Mouse (Mus musculus) heart, embryonic 10.5 days (tissue): ENCODE measurements around the gene Gm20388. TPM values are rescaled to one million over a fixed set of nuclear protein-coding genes. Genes with fewer than 3 reads are reported as not detected.

Experiments
- DNase-seq: peaks from one replicate; pipeline ENCODE4 v3.0.0-alpha.2; 2017; ENCODE audit warnings: low spot score
- H3K27ac ChIP-seq: fragments of 300-500 bp; sonication (generic); 2 replicates; pipeline ENCODE4 v1.5.1; 2016; ENCODE audit warnings: mild to moderate bottlenecking
- H3K27me3 ChIP-seq: fragments of 300-500 bp; sonication (generic); 2 replicates; pipeline ENCODE4 v1.6.1; 2016; ENCODE audit warnings: mild to moderate bottlenecking; ENCODE audit not compliant: poor library complexity, insufficient read depth, severe bottlenecking
- H3K36me3 ChIP-seq: fragments of 300-500 bp; sonication (generic); 2 replicates; pipeline ENCODE4 v1.6.1; 2016; ENCODE audit warnings: mild to moderate bottlenecking, moderate library complexity
- H3K4me1 ChIP-seq: fragments of 300-500 bp; sonication (generic); 2 replicates; pipeline ENCODE4 v1.6.1; 2016; ENCODE audit warnings: mild to moderate bottlenecking
- H3K4me3 ChIP-seq: fragments of 300-500 bp; sonication (generic); 2 replicates; pipeline ENCODE4 v1.5.1; 2016; ENCODE audit warnings: mild to moderate bottlenecking, moderate library complexity
- H3K9me3 ChIP-seq: fragments of 300-500 bp; sonication (generic); 2 replicates; pipeline ENCODE4 v1.6.1; 2016; ENCODE audit warnings: mild to moderate bottlenecking, moderate library complexity
- WGBS: fragments of 180-500 bp; shearing (Covaris S2); methylation state at CpG from one replicate; pipeline ENCODE4 v1.1.7; 2016; 5-methylcytosine and 5-hydroxymethylcytosine counted together
- polyA plus RNA-seq: library from polyadenylated mRNA; unstranded; fragments of >200 nt; fragmentation: Nextera tagmentation; extraction: Ambion mirVana; gene quantifications from 2 replicates; pipeline ENCODE4 v1.2.1, GENCODE M21; 2016

The Gm20388 gene
- polyA plus RNA-seq, 1 experiment from 2014 or later: 4.5 TPM

GRCm38 (mm10) chr8:122330446-122331133 lies 2419.9 kb downstream of the Gm20388 start:
- peak overlapping the region; percentile 85 for H3K27ac ChIP-seq
- WGBS: 58% methylated on average over 12 of the region's 12 CpGs
- DNase-seq: no peak
- H3K4me3 ChIP-seq: no peak overlapping the region
- H3K9me3 ChIP-seq: no peaks in the 10 kb centered on the region
- peaks cover 86% of the 10 kb centered on the region for H3K4me1 ChIP-seq
- H3K36me3 ChIP-seq: peaks cover 69% of the 10 kb centered on the region
- peaks cover 22% of the 10 kb centered on the region for H3K27me3 ChIP-seq

DNA sequence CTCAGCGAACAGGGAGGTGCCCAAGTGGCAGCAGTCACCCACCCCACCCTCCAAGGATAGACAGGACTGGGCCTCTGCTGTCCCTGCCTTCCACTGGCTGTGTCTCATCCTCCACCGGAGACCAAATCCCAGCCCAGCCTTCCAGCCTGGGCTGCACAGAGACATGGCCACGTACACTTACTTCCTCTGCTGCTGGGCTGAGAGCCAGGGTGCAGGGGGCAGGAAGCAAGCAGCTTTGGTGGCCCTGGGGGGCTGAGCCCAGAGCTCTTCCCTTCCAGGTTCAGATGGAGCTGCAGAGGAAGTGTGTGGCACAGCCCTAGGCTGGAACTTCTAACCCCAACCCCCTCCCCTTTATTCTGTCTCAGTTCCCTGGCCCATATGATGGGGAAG lies 2420.5 kb downstream of the Gm20388 start:
- Histone ChIP-seq H3K4me3 (no peak overlapping the region), H3K4me1 (peaks cover 86% of the 10 kb centered on the region), H3K36me3 (peaks cover 74% of the 10 kb centered on the region), H3K27ac (peak overlapping the region; percentile 85), H3K9me3 (no peaks in the 10 kb centered on the region), H3K27me3 (peaks cover 27% of the 10 kb centered on the region)
- WGBS: 62% methylated on average over 3 of the region's 3 CpGs
- no peak for DNase-seq

DNA sequence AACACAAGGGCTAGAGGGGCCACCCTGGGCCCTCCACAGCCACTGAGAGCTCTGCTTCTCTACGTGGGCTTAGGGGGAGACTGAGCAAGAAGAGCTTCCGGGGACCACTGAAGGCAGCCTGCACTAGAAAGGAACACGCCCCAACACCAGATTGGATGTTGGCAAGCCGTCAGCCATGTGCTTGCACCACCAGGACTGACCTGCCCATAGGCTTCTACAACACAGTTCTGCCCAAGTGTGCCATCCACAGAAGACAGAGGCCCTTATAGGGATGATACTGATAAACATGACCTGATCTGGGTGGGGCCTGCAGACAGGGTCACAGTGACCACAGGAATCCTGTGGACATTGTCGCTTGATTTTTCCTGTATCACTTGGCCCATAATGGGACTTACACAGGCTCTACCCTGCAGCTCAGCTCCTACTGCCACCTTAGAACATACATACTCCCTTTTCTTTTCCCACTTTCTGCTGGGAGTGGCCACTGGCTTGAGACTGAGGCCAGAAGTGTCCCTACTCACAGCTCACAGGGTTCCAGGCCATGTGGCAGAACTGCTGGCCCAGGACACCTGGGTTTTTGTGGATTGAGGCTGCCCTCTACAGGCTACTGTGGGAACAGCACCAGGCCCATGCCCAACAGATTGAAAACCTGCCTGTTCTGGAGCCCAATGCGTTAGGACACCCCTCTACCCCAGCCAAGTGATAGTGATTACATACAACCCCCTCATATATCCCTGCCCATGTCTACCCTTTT lies 2422.3 kb downstream of the Gm20388 start:
- peaks cover 45% of the 10 kb centered on the region for H3K27me3 ChIP-seq
- no peaks in the 10 kb centered on the region for H3K9me3 ChIP-seq
- H3K36me3 ChIP-seq: peaks cover 89% of the 10 kb centered on the region
- H3K4me1 ChIP-seq: peaks cover 80% of the 10 kb centered on the region
- no peak for DNase-seq
- peak overlapping the region; percentile 48; the same call in 1 of the 2 replicates for H3K27ac ChIP-seq
- 69% methylated on average over 6 of the region's 6 CpGs for WGBS
- H3K4me3 ChIP-seq: no peak overlapping the region

GRCm38 (mm10) chr8:122333531-122333930 lies 2422.9 kb downstream of the Gm20388 start:
- Histone ChIP-seq H3K36me3 (peaks cover 89% of the 10 kb centered on the region), H3K27me3 (peaks cover 51% of the 10 kb centered on the region), H3K9me3 (no peaks in the 10 kb centered on the region), H3K27ac (0 out of 2 replicates have a peak overlapping the region, but pooled peaks have one; percentile 37), H3K4me1 (peaks cover 77% of the 10 kb centered on the region), H3K4me3 (no peak overlapping the region)
- DNase-seq: no peak
- 88% methylated on average over 7 of the region's 7 CpGs for WGBS

GRCm38 (mm10) chr8:122334791-122335490 lies 2424.3 kb downstream of the Gm20388 start:
- no peak for DNase-seq
- Histone ChIP-seq H3K9me3 (no peaks in the 10 kb centered on the region), H3K4me1 (peaks cover 66% of the 10 kb centered on the region), H3K4me3 (no peak overlapping the region), H3K27me3 (peaks cover 52% of the 10 kb centered on the region), H3K27ac (no peak overlapping the region), H3K36me3 (peaks cover 94% of the 10 kb centered on the region)
- WGBS: 86% methylated on average over 13 of the region's 13 CpGs

- WGBS: 40% methylated on average over 57 of the region's 57 CpGs
- Histone ChIP-seq H3K36me3 (peaks cover 94% of the 10 kb centered on the region), H3K4me1 (peaks cover 58% of the 10 kb centered on the region), H3K4me3 (peak overlapping the region; percentile 58), H3K27ac (peak overlapping the region; percentile 73), H3K27me3 (peaks cover 52% of the 10 kb centered on the region), H3K9me3 (no peaks in the 10 kb centered on the region)
- DNase-seq: no peak
Measured at GRCm38 (mm10) chr8:122335638-122336250, 2425.1 kb downstream of the Gm20388 start.

GRCm38 (mm10) chr8:122336251-122336910 lies 2425.7 kb downstream of the Gm20388 start:
- Histone ChIP-seq H3K4me3 (peak overlapping the region; percentile 58), H3K9me3 (no peaks in the 10 kb centered on the region), H3K27me3 (peaks cover 52% of the 10 kb centered on the region), H3K4me1 (peaks cover 54% of the 10 kb centered on the region), H3K36me3 (peaks cover 89% of the 10 kb centered on the region), H3K27ac (peak overlapping the region; percentile 73)
- no peak for DNase-seq
- WGBS: 23% methylated on average over 80 of the region's 81 CpGs

DNA sequence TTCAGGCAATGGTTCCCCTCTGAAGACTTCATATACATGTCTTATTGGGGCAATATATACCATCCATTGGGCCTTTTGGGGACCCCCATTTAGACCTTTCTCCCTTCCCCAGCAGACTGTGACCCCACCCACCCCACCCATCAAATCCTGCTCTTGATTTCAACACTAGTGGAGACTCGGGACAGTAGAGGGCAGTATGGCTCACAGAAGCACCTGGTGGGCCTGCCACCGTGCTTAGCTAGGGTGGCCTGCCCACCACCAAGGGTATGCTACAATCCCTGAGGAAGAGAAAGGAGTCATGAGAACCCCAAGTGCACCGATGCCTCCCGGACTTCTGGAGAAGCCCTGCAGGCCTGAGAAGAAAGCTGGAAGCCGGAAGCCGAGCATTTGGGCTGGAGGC lies 2428.2 kb downstream of the Gm20388 start:
- 66% methylated on average over 6 of the region's 6 CpGs for WGBS
- DNase-seq: no peak
- H3K27me3 ChIP-seq: peaks cover 47% of the 10 kb centered on the region
- peaks cover 55% of the 10 kb centered on the region for H3K4me1 ChIP-seq
- H3K36me3 ChIP-seq: peaks cover 67% of the 10 kb centered on the region
- H3K9me3 ChIP-seq: no peaks in the 10 kb centered on the region
- no peak overlapping the region for H3K27ac ChIP-seq
- no peak overlapping the region for H3K4me3 ChIP-seq

GRCm38 (mm10) chr8:122340761-122341160 lies 2430.1 kb downstream of the Gm20388 start:
- DNase-seq: no peak
- Histone ChIP-seq H3K36me3 (peaks cover 48% of the 10 kb centered on the region), H3K9me3 (no peaks in the 10 kb centered on the region), H3K4me3 (no peak overlapping the region), H3K27ac (no peak overlapping the region), H3K4me1 (peaks cover 61% of the 10 kb centered on the region), H3K27me3 (peaks cover 33% of the 10 kb centered on the region)
- 87% methylated on average over 3 of the region's 3 CpGs for WGBS

GRCm38 (mm10) chr8:122341790-122342189 lies 2431.1 kb downstream of the Gm20388 start:
- WGBS: 72% methylated on average over 6 of the region's 6 CpGs
- Histone ChIP-seq H3K9me3 (no peaks in the 10 kb centered on the region), H3K36me3 (peaks cover 37% of the 10 kb centered on the region), H3K27me3 (peaks cover 23% of the 10 kb centered on the region), H3K27ac (no peak overlapping the region), H3K4me1 (peaks cover 51% of the 10 kb centered on the region), H3K4me3 (no peak overlapping the region)
- DNase-seq: no peak

GRCm38 (mm10) chr8:122342362-122342761 lies 2431.7 kb downstream of the Gm20388 start:
- Histone ChIP-seq H3K9me3 (no peaks in the 10 kb centered on the region), H3K27ac (no peak overlapping the region), H3K27me3 (peaks cover 17% of the 10 kb centered on the region), H3K4me3 (no peak overlapping the region), H3K4me1 (peaks cover 49% of the 10 kb centered on the region), H3K36me3 (peaks cover 32% of the 10 kb centered on the region)
- DNase-seq: no peak
- WGBS: 39% methylated on average over 5 of the region's 5 CpGs

- peaks cover 13% of the 10 kb centered on the region for H3K27me3 ChIP-seq
- 3% methylated on average over 9 of the region's 9 CpGs for WGBS
- no peaks in the 10 kb centered on the region for H3K9me3 ChIP-seq
- no peak for DNase-seq
- H3K4me3 ChIP-seq: peak overlapping the region; percentile 56
- peak overlapping the region; percentile 83 for H3K27ac ChIP-seq
- peaks cover 27% of the 10 kb centered on the region for H3K36me3 ChIP-seq
- H3K4me1 ChIP-seq: peaks cover 53% of the 10 kb centered on the region
Measured at GRCm38 (mm10) chr8:122342806-122343209, 2432.2 kb downstream of the Gm20388 start.
